Mouse (Mus musculus) C2C12 (cell line): ENCODE measurements around the gene Slc38a6.

Experiments
- CTCF ChIP-seq: IDR thresholded peaks from one replicate; pipeline ENCODE4 v1.5.1; 2011; ENCODE audit not compliant: control insufficient read depth, insufficient read depth, insufficient read length
- MYOD1 ChIP-seq: IDR thresholded peaks from one replicate; pipeline ENCODE4 v1.6.1; 2011; ENCODE audit warnings: low read depth; ENCODE audit not compliant: control insufficient read depth, insufficient read length
- USF1 ChIP-seq: IDR thresholded peaks from one replicate; pipeline ENCODE4 v1.6.1; 2011; ENCODE audit warnings: low read depth, mild to moderate bottlenecking, control low read depth, moderate library complexity

- TF ChIP-seq MYOD1 (peak; percentile 85), USF1 (no peak), CTCF (no peak)
Observed at GRCm38 (mm10) chr12:73367460-73368079, 81.0 kb downstream of the Slc38a6 start.
